Mouse (Mus musculus) liver, embryonic 14.5 days (tissue): ENCODE data around the gene Olfr1226.
"Not testable (repeated sequence)": the region's sequence is repeated elsewhere in the genome, so short reads cannot be mapped to it uniquely, and the experiment has no call there.

Experiments
- CTCF ChIP-seq: IDR thresholded peaks from 2 replicates; pipeline ENCODE4 v1.5.1; 2016; ENCODE audit warnings: antibody characterized with exemption, low read depth, control low read depth
- EP300 ChIP-seq: IDR thresholded peaks from 2 replicates; pipeline ENCODE4 v1.6.1; 2016; ENCODE audit warnings: antibody characterized with exemption, low read depth

DNA sequence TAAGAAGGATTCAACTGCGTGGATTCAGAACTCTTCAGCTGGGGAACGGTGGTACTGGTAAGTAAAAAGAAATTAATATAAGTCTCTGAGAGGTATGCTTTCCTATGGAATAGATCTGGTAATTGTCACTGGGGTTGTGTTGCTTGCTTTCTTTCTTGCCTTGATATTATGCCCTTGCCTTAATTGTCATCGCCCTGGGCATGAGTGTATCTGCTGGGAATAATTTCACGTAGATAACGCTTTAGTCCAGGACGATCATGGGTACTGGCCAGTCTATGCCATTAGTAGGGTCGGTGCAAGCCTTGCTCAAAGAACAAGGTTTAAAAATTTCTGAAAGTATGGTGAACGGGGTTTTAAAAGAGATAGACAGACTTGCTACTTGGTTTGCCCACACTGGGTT is 35.9 kb downstream of the Olfr1226 start, which contains the start of gene Olfr1224-ps1:
- not testable (repeated sequence) for TF ChIP-seq EP300, CTCF
